Mouse (Mus musculus) C2C12 (cell line): ENCODE measurements around the gene Mei1. TPM values are rescaled to one million over a fixed set of nuclear protein-coding genes. Genes with fewer than 3 reads are reported as not detected.

Experiments
- H3K27me3 ChIP-seq: one replicate; pipeline ENCODE4 v1.6.1; 2011; ENCODE audit not compliant: control insufficient read depth, insufficient read depth, insufficient read length
- H3K36me3 ChIP-seq: one replicate; pipeline ENCODE4 v1.6.1; 2011; ENCODE audit not compliant: control insufficient read depth, insufficient read depth
- H3K4me3 ChIP-seq: one replicate; pipeline ENCODE4 v1.5.1; 2011; ENCODE audit warnings: mild to moderate bottlenecking, control low read depth; ENCODE audit not compliant: poor library complexity, insufficient read depth, severe bottlenecking
- H3K79me2 ChIP-seq: one replicate; pipeline ENCODE4 v1.6.1; 2011; ENCODE audit not compliant: control insufficient read depth, insufficient read depth
- H3K79me3 ChIP-seq: one replicate; pipeline ENCODE4 v1.6.1; 2011; ENCODE audit warnings: low read depth, control low read depth
- H3ac ChIP-seq: one replicate; pipeline ENCODE3; 2011; ENCODE audit warnings: low read depth; ENCODE audit not compliant: control insufficient read depth, insufficient read length
- CEBPB ChIP-seq: IDR thresholded peaks from one replicate; pipeline ENCODE4 v1.6.1; 2011; ENCODE audit warnings: low read depth, mild to moderate bottlenecking, control low read depth, moderate library complexity
- CTCF ChIP-seq: IDR thresholded peaks from one replicate; pipeline ENCODE4 v1.5.1; 2011; ENCODE audit not compliant: control insufficient read depth, insufficient read depth, insufficient read length
- FOSL1 ChIP-seq: IDR thresholded peaks from one replicate; pipeline ENCODE4 v1.8.0; 2011; ENCODE audit warnings: mild to moderate bottlenecking, low read length; ENCODE audit not compliant: poor library complexity, insufficient read depth, severe bottlenecking
- MAX ChIP-seq: IDR thresholded peaks from one replicate; pipeline ENCODE4 v1.6.1; 2011; ENCODE audit warnings: mild to moderate bottlenecking, control low read depth
- MYOD1 ChIP-seq: IDR thresholded peaks from one replicate; pipeline ENCODE4 v1.6.1; 2011; ENCODE audit warnings: low read depth; ENCODE audit not compliant: control insufficient read depth, insufficient read length
- MYOG ChIP-seq: IDR thresholded peaks from one replicate; pipeline ENCODE4 v1.6.1; 2011; ENCODE audit not compliant: control insufficient read depth, insufficient read length; ENCODE audit errors: extremely low read depth
- USF1 ChIP-seq: IDR thresholded peaks from one replicate; pipeline ENCODE4 v1.6.1; 2011; ENCODE audit warnings: low read depth, mild to moderate bottlenecking, control low read depth, moderate library complexity
- polyA plus RNA-seq: library from polyadenylated mRNA; unstranded; fragments of >200 nt; fragmentation: generic; extraction: Trizol; gene quantifications from one replicate; pipeline ENCODE4 v1.2.1, GENCODE M21; 2012; ENCODE audit warnings: missing spikeins

The Mei1 gene
- polyA plus RNA-seq, 1 experiment = not detected

GRCm38 (mm10) chr15:82152022-82152421 is 82.2 kb downstream of the Mei1 start:
- Histone ChIP-seq H3K79me3 (peaks cover 92% of the 10 kb centered on the region), H3K36me3 (peaks cover 28% of the 10 kb centered on the region), H3ac (no peak overlapping the region), H3K79me2 (peaks cover 100% of the 10 kb centered on the region), H3K4me3 (no peak overlapping the region), H3K27me3 (no peaks in the 10 kb centered on the region)
- TF ChIP-seq MYOD1 = no peak
- TF ChIP-seq MYOG = no peak
- no peak for TF ChIP-seq MAX

DNA sequence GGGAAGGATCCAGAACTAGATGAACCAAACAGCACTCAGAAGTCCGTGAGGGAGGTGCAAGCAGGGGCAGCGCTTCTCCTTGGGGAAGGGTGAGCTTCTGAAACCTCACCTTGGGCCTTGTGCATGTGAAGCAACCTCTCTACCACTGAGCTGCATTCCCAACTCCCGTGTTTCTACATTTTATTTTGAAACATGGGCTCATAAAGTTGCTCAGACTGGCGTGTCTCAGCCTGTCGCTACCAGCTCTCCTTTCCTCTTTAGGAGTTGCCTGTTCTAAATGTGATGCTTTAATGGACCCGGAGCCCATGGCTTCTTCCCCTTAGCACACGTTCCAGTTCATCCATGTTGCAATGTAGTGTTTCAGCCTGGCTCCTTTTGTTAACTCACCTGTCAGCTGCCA is 82.6 kb downstream of the Mei1 start:
- Histone ChIP-seq H3K79me3 (peaks cover 96% of the 10 kb centered on the region), H3K79me2 (peaks cover 100% of the 10 kb centered on the region), H3K36me3 (peaks cover 28% of the 10 kb centered on the region), H3ac (no peak overlapping the region), H3K27me3 (no peaks in the 10 kb centered on the region), H3K4me3 (no peak overlapping the region)
- no peak for TF ChIP-seq MYOG
- no peak for TF ChIP-seq CTCF
- no peak for TF ChIP-seq MYOD1
- no peak for TF ChIP-seq FOSL1
- TF ChIP-seq CEBPB = no peak
- TF ChIP-seq USF1 = no peak
- TF ChIP-seq MAX = no peak

DNA sequence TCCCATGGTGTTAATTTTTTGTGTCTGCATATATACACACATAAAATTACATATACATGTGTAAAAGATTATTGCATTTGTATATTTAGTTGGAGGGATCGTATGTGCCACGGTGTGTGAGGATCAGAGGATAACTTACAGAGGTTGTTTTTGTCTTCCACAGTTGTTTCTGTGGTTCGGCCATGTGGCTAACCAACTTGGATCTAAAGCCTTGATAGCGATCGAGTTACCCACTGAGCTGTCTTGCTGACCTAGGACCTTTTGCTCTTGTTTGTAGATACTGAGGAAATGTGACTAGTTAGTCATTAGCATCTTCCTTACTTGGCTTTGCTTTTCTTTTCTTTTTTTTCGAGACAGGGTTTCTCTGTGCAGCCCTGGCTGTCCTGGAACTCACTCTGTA is 86.5 kb downstream of the Mei1 start:
- H3K79me3 ChIP-seq = peaks cover 100% of the 10 kb centered on the region
- no peak for TF ChIP-seq MYOG
- no peak for TF ChIP-seq MAX
- TF ChIP-seq USF1 = no peak
- no peak for TF ChIP-seq CEBPB
- no peak for TF ChIP-seq CTCF
- TF ChIP-seq FOSL1 = no peak
- no peak for TF ChIP-seq MYOD1
- peaks cover 22% of the 10 kb centered on the region for H3K36me3 ChIP-seq

DNA sequence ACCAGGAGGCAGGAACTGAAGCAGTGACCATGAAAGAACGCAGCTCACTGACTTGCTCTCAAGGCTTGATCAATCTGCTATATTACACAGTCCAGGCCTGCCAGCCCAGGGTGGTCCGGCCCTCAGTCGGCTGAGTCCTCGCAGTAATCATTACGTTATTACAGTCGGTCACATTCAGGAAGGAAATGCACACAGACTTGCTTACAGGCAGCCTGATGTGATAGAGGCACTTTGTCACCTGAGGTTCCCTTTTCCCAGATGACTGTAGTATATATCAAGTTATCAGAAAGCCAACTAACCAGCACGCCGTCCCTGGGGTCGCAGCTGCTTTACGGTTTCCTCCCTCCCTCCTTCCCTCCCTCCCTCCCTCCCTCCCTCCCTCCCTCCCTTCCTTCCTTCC is 87.1 kb downstream of the Mei1 start:
- Histone ChIP-seq H3K79me2 (peaks cover 100% of the 10 kb centered on the region), H3K27me3 (no peaks in the 10 kb centered on the region), H3K36me3 (peaks cover 21% of the 10 kb centered on the region), H3K79me3 (peaks cover 100% of the 10 kb centered on the region), H3K4me3 (no peak overlapping the region), H3ac (no peak overlapping the region)
- no peak for TF ChIP-seq CTCF
- no peak for TF ChIP-seq MAX
- no peak for TF ChIP-seq CEBPB
- TF ChIP-seq USF1 = no peak
- no peak for TF ChIP-seq MYOG
- no peak for TF ChIP-seq FOSL1
- TF ChIP-seq MYOD1 = no peak

More for the DNA sequence above, 86.5 kb downstream of the Mei1 start:
- no peaks in the 10 kb centered on the region for H3K27me3 ChIP-seq
- no peak overlapping the region for H3ac ChIP-seq
- peaks cover 100% of the 10 kb centered on the region for H3K79me2 ChIP-seq
- H3K4me3 ChIP-seq = no peak overlapping the region

DNA sequence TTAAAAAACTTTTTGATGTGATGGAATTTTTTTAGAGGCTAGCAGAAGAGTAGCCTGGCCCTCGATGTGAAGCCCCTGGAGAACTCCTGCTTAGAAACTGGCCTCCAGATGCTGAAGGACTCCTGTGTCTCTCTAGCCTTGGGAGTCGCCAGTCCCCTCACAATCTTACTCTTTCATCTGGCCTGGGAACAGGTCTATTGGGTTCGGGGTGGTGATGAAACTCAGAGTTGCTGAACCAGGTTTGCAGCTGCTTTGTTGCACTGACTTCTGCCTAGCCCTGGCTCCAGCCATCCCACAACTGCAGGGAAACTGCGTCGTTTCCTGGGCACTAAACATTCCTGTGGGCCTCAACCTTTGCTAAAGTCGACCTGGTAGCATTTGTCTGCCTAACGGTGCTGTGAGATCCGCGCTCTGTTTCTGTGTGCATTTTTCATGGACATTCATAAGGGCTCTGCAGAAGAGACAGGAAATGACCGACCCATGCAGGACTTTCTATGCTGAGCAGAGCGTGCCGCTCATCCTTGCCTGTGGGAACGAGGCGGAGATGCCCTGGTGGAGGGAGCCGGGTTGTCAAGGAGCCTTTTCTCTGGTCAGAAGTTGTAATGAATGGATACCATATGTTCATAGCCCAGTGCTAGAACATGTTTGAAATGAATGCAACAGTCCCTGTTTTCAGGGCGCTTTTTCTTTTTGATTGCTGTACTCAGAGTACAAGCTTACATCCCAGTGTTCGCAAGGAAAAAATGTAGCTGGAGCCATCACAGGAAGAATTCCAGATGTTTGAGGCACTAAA is 88.6 kb downstream of the Mei1 start:
- no peak for TF ChIP-seq CEBPB
- TF ChIP-seq MYOG = no peak
- Histone ChIP-seq H3K27me3 (no peaks in the 10 kb centered on the region), H3K36me3 (peaks cover 16% of the 10 kb centered on the region), H3K4me3 (no peak overlapping the region), H3K79me2 (peaks cover 100% of the 10 kb centered on the region), H3ac (no peak overlapping the region), H3K79me3 (peaks cover 99% of the 10 kb centered on the region)

DNA sequence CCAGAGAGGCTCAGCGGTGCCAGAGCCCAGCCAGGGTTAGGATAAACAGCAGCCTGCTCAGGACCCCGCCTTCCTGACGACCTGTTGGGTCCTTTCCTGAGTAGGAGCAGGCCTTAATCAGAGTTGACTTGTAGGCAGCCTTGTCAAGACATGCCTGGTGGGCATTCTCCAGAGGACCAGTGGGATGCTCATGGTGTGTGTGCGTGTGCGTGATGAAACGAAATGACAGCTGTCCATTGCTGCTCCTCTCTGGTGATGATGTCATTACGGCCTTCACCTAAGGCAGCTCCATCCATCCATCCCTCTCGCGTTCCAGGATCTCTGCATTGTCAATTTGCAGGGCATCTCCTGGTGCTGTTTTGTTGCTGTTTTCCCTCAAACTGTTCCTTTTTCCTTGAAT is 89.7 kb downstream of the Mei1 start:
- Histone ChIP-seq H3ac (no peak overlapping the region), H3K4me3 (no peak overlapping the region), H3K79me2 (peaks cover 100% of the 10 kb centered on the region), H3K79me3 (peaks cover 97% of the 10 kb centered on the region), H3K36me3 (peaks cover 13% of the 10 kb centered on the region), H3K27me3 (no peaks in the 10 kb centered on the region)
- TF ChIP-seq CTCF (no peak), MAX (no peak), USF1 (no peak), MYOD1 (no peak), MYOG (no peak), CEBPB (no peak), FOSL1 (no peak)
